Mouse (Mus musculus): ENCODE results near the gene Acadsb.
"Not testable (repeated sequence)": the region's sequence is repeated elsewhere in the genome, so short reads cannot be mapped to it uniquely, and the experiment has no call there.

The Acadsb gene

GRCm38 (mm10) chr7:131410416-131411058, at the start of gene Acadsb, which contains the start of gene Ikzf5:
Gene Acadsb (plus strand): TSS chr7:131410601.
Gene Ikzf5 (minus strand): TSS chr7:131410521.
- peak; percentile 91 for DNase-seq (ENCODE audit: low read depth, low spot score)

DNA sequence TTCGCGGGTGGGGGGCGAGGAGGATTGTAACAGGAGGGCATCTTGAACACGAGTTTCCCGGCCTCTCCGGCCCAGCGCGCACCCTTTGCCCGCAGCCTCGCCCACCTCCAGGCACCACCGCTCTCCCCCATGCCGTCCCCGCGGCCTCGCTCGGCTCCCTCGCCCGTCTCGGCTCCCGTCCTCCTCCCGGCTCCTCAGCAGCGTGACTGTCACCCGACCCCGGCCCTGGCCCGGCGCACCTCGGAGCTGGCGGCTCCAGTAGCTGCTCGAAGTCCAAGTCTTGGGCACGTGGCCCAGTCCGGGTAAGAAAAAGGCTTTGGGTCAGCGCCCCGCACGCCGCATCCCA, 48.2 kb upstream of the Acadsb start:
- DNase-seq (ENCODE audit: low read depth, low spot score), result no peak

DNA sequence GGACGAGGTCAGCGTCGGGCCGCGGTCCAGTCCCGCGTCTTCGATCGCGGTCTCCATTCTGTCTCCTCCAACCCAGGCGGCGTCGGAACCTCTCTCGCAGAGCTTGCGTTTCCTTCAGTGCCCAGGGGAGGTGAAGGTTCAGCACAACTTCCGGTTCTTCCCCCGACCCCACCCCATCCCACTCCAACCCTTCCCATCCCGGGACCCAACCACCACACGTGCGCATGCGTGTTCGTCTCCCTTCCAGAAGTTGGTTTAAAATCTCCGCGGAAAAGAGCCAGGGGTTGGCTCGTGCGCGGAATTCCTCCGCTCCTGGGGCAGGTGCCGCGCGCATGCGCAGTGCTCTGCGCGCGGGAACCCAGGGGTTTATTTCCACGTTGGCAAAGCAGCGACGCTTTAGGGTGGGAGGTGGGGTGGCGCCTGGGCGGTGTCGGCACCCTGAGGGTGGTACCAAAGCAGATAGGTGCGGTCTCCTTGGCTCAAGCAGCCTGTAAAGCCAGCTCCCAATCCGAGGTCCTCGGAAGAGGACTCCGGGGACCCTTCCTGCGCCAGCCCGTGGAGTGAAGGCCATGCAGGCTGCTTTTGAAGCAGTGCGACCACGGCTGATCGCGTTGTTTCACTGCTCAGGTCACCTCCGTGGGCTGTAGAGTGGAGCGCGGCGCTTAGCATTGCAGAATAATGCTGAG, 47.6 kb upstream of the Acadsb start, which contains the start of gene 2310057M21Rik:
2310057M21Rik (minus strand) TSS at position 145 of the 686 bp plus-strand sequence.
- DNase-seq (ENCODE audit: low read depth, low spot score), result peak; percentile 96

DNA sequence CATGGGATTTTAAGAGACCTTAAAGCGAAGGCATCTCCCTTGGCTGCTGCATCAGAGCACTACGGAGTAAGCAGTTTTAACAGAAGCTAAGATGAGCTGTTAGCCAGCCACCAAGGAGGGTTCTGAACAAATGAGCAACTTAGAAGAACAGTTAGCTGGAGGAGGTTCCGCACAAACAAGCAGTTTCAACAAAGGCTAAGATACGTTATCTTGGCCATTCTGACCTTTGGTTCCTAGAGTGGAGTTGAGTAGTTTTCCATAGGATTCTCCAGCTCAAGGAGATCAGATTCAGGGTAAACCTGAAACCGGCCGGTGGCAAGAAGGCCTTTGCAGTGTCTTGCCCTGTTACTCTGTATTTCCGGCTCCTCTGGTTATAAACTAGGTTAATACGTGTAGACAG, 46.3 kb upstream of the Acadsb start:
- DNase-seq (ENCODE audit: low read depth, low spot score), result no peak

GRCm38 (mm10) chr7:131370648-131371469, 39.5 kb upstream of the Acadsb start, which contains the start of gene Pstk:
Gene Pstk (plus strand): TSS chr7:131371141.
- peak; percentile 81 for DNase-seq (ENCODE audit: low read depth, low spot score)

DNA sequence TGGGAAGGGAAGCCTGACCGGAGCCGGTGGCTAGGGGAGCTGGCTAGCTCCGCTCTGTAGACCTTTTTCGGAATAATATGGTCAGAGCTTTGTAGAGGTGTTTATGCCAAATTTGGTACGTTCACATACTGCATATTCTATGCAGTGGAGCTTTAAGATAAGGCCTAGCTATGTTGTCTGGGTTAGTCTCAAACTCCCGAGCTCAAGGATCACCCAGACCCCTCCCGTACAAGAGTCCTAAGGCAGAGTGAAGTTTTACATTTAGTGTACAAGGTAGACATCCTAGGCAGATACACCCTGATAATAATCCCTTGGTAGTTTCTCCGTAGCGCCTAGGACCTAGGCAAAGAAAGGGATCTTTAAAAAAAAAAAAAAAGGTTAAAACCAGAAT, 38.9 kb upstream of the Acadsb start:
- no peak for DNase-seq (ENCODE audit: low read depth, low spot score)

GRCm38 (mm10) chr7:131371880-131372651, 38.3 kb upstream of the Acadsb start:
- DNase-seq (ENCODE audit: low read depth, low spot score), result no peak

GRCm38 (mm10) chr7:131391761-131392160, 18.6 kb upstream of the Acadsb start:
- DNase-seq (ENCODE audit: low read depth, low spot score), result not testable (repeated sequence)

- DNase-seq (ENCODE audit: low read depth, low spot score), result no peak
These were observed 947 bp upstream of the Acadsb start for GRCm38 (mm10) chr7:131409321-131409987.

- no peak for DNase-seq (ENCODE audit: low read depth, low spot score)
These were observed 414 bp upstream of the Acadsb start for GRCm38 (mm10) chr7:131409988-131410385.

DNA sequence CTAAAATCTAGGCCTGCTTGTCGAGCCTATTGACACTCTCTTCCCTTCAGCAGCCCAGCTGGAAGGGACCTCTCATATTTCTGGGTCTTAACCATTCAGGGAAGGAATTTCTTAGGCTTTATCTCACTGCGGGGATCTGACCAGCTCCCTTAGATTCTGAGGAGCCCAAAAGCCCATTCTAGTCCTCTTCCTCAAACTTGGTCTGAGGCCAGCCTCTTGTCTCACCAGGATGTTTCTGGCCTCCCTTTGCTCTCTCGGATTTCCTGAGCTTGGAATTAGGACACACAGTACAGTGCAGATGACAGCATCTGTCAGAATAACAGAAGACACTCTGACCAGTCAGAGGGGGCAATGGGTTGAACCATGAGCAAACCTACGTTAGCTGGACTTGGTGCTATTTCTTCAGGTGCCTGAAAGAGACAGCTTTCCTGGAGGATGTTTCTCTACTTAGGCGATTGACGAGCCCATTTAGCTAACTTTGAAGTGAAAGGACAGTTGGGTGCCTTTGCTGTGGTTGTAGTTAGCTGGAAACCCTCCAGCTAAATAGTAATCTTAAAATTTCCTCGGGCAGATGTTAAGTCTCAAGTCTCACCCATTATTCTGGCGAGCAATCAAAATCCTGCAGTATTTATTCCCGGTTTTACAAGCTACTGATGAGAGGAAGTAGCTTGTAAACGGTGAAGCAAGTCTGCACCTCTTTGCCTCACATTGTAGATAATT, 980 bp downstream of the Acadsb start:
- DNase-seq (ENCODE audit: low read depth, low spot score), result no peak

- no peak for DNase-seq (ENCODE audit: low read depth, low spot score)
These were observed 1.5 kb downstream of the Acadsb start for GRCm38 (mm10) chr7:131411941-131412270.

DNA sequence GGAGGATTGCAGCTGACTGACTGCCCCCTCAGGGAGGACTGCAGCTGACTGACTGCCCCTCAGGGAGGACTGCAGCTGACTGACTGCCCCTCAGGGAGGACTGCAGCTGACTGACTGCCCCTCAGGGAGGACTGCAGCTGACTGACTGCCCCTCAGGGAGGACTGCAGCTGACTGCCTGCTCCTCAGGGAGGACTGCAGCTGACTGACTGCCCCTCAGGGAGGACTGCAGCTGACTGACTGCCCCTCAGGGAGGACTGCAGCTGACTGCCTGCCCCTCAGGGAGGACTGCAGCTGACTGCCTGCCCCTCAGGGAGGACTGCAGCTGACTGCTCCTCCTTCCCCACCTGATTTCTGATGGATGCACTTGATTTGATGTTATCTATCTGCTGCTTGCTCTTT, 6.3 kb downstream of the Acadsb start:
- not testable (repeated sequence) for DNase-seq (ENCODE audit: low read depth, low spot score)

- no peak for DNase-seq (ENCODE audit: low read depth, low spot score)
These were observed 7.2 kb downstream of the Acadsb start for GRCm38 (mm10) chr7:131417605-131418004.

GRCm38 (mm10) chr7:131424912-131425311, 14.5 kb downstream of the Acadsb start:
- no peak for DNase-seq (ENCODE audit: low read depth, low spot score)

DNA sequence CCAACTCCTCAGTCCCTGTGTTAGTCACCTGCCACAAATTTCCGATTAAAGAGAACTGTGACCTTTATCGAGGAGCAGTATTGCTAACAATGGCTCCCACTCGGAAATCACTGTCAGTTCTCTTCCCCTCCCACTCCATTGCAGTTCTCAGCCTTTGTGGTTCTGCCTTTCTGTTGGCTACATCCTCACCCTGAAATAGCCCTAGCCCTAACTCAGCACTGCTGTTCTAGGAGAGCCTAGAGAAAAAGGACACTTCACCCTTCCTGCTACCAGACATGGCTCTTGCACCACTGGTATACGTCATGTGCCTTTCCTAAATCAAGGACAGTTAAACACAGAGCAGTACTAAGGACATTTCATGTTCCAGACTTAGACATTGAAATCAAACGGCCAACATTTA, 16.9 kb downstream of the Acadsb start:
- no peak for DNase-seq (ENCODE audit: low read depth, low spot score)

DNA sequence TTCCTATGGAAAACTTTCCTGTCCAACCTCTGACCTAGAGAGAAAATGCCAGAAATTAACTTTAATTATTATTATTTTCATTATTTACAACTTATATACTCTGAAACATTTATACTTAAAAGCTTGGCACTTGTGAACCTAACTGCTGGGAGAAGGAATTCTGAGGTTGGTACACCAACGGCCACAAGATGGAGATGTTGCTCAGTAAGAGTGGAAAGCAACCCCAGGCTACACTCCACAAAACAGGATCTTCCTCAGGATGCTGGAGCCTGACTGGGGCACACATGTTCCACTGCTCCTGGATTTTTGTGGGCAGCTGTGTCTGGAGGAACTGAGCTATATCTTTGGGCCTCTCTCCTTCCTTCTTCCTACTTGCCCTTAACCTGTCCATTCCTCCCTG, 21.8 kb downstream of the Acadsb start:
- no peak for DNase-seq (ENCODE audit: low read depth, low spot score)

DNA sequence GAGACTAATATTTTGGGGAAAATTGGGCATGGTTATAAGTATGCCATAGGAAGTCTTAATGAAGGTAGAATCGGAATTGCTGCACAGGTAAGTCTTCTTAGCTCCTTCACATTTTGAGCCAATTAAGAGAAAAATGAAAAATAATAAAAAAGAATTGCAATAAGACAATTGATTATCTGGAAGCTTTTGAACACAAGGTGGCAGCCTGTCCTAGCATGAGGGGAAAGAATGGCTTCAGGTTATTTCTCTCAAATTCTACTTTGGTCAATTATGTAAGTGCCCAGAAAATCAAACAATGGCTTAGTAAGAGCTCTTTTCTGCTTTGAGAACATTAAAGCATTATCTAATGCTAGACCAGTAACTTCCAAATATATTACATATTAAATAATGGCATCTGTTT, 23.9 kb downstream of the Acadsb start:
- DNase-seq (ENCODE audit: low read depth, low spot score), result no peak

DNA sequence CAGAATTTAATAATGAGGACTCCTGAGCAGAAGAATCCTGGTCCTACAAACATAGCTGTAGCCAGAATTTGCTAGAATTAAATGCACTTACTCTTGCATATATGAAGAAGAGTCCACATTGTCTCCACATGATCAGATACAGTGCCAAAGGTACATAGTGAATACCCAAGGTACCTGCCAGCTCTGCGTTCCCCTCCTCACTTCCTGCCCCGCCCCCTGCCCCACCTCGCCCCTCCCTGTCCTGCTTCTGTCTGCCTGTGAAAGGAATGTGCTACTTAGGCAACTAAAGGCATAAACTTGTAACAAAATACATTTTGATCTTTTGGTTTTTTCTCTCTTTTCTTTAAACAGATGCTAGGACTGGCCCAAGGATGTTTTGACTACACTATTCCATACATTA, 26.6 kb downstream of the Acadsb start:
- no peak for DNase-seq (ENCODE audit: low read depth, low spot score)

DNA sequence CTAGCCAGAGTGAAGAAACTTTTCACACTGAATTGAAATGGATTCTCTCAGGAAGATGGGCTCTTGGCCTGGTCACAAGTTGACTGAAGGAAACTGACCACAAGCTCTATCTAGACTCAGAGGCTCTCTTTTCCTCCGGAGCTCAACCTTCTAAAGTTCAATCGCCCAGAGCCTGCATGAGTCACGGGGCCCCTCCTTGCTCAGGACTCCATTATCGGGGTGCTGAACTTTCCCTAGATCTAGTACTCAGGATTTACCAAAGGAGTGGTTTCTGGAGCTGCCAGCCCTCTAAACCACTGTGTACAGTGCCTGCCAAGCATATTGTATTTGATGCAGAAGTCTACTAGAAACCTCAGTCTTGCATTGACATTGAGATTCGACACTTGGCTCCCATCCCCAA, 46.3 kb downstream of the Acadsb start:
- no peak for DNase-seq (ENCODE audit: low read depth, low spot score)
